ENCODE assay signal across 20 mouse cellular contexts in genomic region chr6:94094924-94095685, GRCm38 (mm10).
A peak's percentile ranks its signal among the peaks of the same experiment; 100 is the strongest.
DNase-seq lines count a peak whose midpoint lies in the region; ATAC-seq and TF ChIP-seq lines count a peak whose summit lies in the region.
"Had no signal": no experiment of that assay in that cellular context is flagged by ENCODE, and none has a peak within 500 bp of the region (broad histone marks: within the 10 kb centered on the region; RNA-seq: fewer than 3 reads in every experiment).

No protein-coding gene starts in this region.

- H3K9ac ChIP-seq in lung, postnatal 0 days (replicated peaks; ENCODE audit: low read depth) = no peak overlapping the region
- no peak overlapping the region for H3K9ac ChIP-seq in embryonic facial prominence, embryonic 13.5 days
- H3K9ac ChIP-seq: heart, embryonic 15.5 days; limb, embryonic 15.5 days; neural tube, embryonic 15.5 days had no signal

- no peaks in the 10 kb centered on the region for H3K27me3 ChIP-seq in heart, embryonic 10.5 days (ENCODE audit: insufficient read depth, poor library complexity, severe bottlenecking)
- H3K27me3 ChIP-seq in lung, postnatal 0 days (replicated peaks; ENCODE audit: insufficient read depth, low read length) = no peaks in the 10 kb centered on the region
- no peaks in the 10 kb centered on the region for H3K27me3 ChIP-seq in embryonic facial prominence, embryonic 13.5 days
- no peaks in the 10 kb centered on the region for H3K27me3 ChIP-seq in small intestine, adult 2 months (ENCODE audit: control insufficient read depth, insufficient read depth, low read length)
- H3K27me3 ChIP-seq: CH12.LX; heart, embryonic 15.5 days; limb, embryonic 15.5 days; neural tube, embryonic 15.5 days had no signal

- 65% methylated on average over 4 of the region's 4 CpGs for WGBS in heart, embryonic 10.5 days
- 57% methylated on average over 4 of the region's 4 CpGs for WGBS in lung, postnatal 0 days
- 41% methylated on average over 4 of the region's 4 CpGs for WGBS in embryonic facial prominence, embryonic 13.5 days
- 35% methylated on average over 4 of the region's 4 CpGs for WGBS in small intestine, adult 2 months

- TF ChIP-seq CTCF in lung, postnatal 0 days (IDR thresholded peaks at IDR 0.05) = no peak
- TF ChIP-seq CTCF in small intestine, adult 2 months (IDR thresholded peaks at IDR 0.05; ENCODE audit: extremely low read depth, insufficient read length, insufficient replicate concordance, low read depth, low read length) = no peak

- no peak overlapping the region for H3K4me2 ChIP-seq in lung, postnatal 0 days (replicated peaks; ENCODE audit: low read depth, low read length)
- no peak overlapping the region for H3K4me2 ChIP-seq in embryonic facial prominence, embryonic 13.5 days
- H3K4me2 ChIP-seq: heart, embryonic 15.5 days; limb, embryonic 15.5 days; neural tube, embryonic 15.5 days had no signal

- H3K4me3 ChIP-seq in heart, embryonic 10.5 days = no peak overlapping the region
- no peak overlapping the region for H3K4me3 ChIP-seq in lung, postnatal 0 days (ENCODE audit: low read depth, low read length)
- H3K4me3 ChIP-seq in embryonic facial prominence, embryonic 13.5 days = no peak overlapping the region
- H3K4me3 ChIP-seq in small intestine, adult 2 months (ENCODE audit: low read depth, low read length) = no peak overlapping the region
- H3K4me3 ChIP-seq: heart, embryonic 15.5 days; limb, embryonic 15.5 days; neural tube, embryonic 15.5 days had no signal

- H3K9me3 ChIP-seq in heart, embryonic 10.5 days = no peaks in the 10 kb centered on the region
- H3K9me3 ChIP-seq in lung, postnatal 0 days (ENCODE audit: low read length) = no peaks in the 10 kb centered on the region
- no peaks in the 10 kb centered on the region for H3K9me3 ChIP-seq in embryonic facial prominence, embryonic 13.5 days
- H3K9me3 ChIP-seq: heart, embryonic 15.5 days; limb, embryonic 15.5 days; neural tube, embryonic 15.5 days had no signal

- TF ChIP-seq POLR2A in small intestine, adult 2 months (IDR thresholded peaks at IDR 0.05; ENCODE audit: low read depth, low read length) = no peak

- H3K4me1 ChIP-seq in heart, embryonic 10.5 days = peaks cover 59% of the 10 kb centered on the region
- no peaks in the 10 kb centered on the region for H3K4me1 ChIP-seq in lung, postnatal 0 days (ENCODE audit: insufficient read depth, low read depth, low read length)
- peaks cover 32% of the 10 kb centered on the region for H3K4me1 ChIP-seq in embryonic facial prominence, embryonic 13.5 days
- H3K4me1 ChIP-seq in small intestine, adult 2 months (ENCODE audit: control insufficient read depth, insufficient read depth, insufficient read length, low read length) = peaks cover 15% of the 10 kb centered on the region
- H3K4me1 ChIP-seq: limb, embryonic 15.5 days had no signal

- TF ChIP-seq EP300 in lung, postnatal 0 days (IDR thresholded peaks at IDR 0.05) = no peak

- H3K36me3 ChIP-seq in heart, embryonic 10.5 days = no peaks in the 10 kb centered on the region
- H3K36me3 ChIP-seq in lung, postnatal 0 days (ENCODE audit: insufficient read depth, low read length) = no peaks in the 10 kb centered on the region
- no peaks in the 10 kb centered on the region for H3K36me3 ChIP-seq in embryonic facial prominence, embryonic 13.5 days
- no peaks in the 10 kb centered on the region for H3K36me3 ChIP-seq in small intestine, adult 2 months (ENCODE audit: control insufficient read depth, insufficient read depth, low read length)
- H3K36me3 ChIP-seq: heart, embryonic 15.5 days; limb, embryonic 15.5 days; neural tube, embryonic 15.5 days had no signal

- peak; percentile 40; the same call in 1 of the 2 replicates for ATAC-seq in lung, postnatal 0 days
- no peak for ATAC-seq in embryonic facial prominence, embryonic 13.5 days (ENCODE audit: insufficient number of reproducible peaks, insufficient read depth, low FRiP score, low TSS enrichment, low read depth)
- ATAC-seq: midbrain, embryonic 16.5 days had no signal

- H3K27ac ChIP-seq in heart, embryonic 10.5 days = peak overlapping the region; percentile 52; the same call in 1 of the 2 replicates
- no peak overlapping the region for H3K27ac ChIP-seq in lung, postnatal 0 days (ENCODE audit: low read length)
- H3K27ac ChIP-seq in embryonic facial prominence, embryonic 13.5 days = 0 out of 2 replicates have a peak overlapping the region, but pooled peaks have one; percentile 8
- peak overlapping the region; percentile 77 for H3K27ac ChIP-seq in small intestine, adult 2 months (ENCODE audit: insufficient read depth, low read depth, low read length)
- H3K27ac ChIP-seq: heart, embryonic 15.5 days; limb, embryonic 15.5 days; neural tube, embryonic 15.5 days had no signal

- DNase-seq in heart, embryonic 10.5 days (ENCODE audit: low spot score) = no peak
- no peak for DNase-seq in heart, adult 9 months (ENCODE audit: low spot score in 2 of 2)
- no peak for DNase-seq in lung, postnatal 0 days (ENCODE audit: low spot score)
- DNase-seq in lung, postnatal 4 days = no peak
- no peak for DNase-seq in yolk sac, embryonic 10.5 days (ENCODE audit: low spot score)
- DNase-seq in spleen, postnatal 14 days (ENCODE audit: low spot score in 2 of 2) = no peak
- DNase-seq: adrenal gland, postnatal 10 days; cerebellum, adult 11 months; cerebellum, postnatal 10 days; gastrocnemius, postnatal 10 days; heart, adult 18-20 months; right cerebral cortex, postnatal 4 days; thymus, postnatal 14 days had no signal
